Mouse (Mus musculus) right cerebral cortex, adult 18-20 months (tissue): Measurements from ENCODE around the gene Pgk1.
"Not testable (repeated sequence)": the region's sequence is repeated elsewhere in the genome, so short reads cannot be mapped to it uniquely, and the experiment has no call there.

Experiments
- DNase-seq: peaks from one replicate; pipeline ENCODE4 v3.0.0; 2022; ENCODE audit warnings: mixed read lengths

The Pgk1 gene

DNA sequence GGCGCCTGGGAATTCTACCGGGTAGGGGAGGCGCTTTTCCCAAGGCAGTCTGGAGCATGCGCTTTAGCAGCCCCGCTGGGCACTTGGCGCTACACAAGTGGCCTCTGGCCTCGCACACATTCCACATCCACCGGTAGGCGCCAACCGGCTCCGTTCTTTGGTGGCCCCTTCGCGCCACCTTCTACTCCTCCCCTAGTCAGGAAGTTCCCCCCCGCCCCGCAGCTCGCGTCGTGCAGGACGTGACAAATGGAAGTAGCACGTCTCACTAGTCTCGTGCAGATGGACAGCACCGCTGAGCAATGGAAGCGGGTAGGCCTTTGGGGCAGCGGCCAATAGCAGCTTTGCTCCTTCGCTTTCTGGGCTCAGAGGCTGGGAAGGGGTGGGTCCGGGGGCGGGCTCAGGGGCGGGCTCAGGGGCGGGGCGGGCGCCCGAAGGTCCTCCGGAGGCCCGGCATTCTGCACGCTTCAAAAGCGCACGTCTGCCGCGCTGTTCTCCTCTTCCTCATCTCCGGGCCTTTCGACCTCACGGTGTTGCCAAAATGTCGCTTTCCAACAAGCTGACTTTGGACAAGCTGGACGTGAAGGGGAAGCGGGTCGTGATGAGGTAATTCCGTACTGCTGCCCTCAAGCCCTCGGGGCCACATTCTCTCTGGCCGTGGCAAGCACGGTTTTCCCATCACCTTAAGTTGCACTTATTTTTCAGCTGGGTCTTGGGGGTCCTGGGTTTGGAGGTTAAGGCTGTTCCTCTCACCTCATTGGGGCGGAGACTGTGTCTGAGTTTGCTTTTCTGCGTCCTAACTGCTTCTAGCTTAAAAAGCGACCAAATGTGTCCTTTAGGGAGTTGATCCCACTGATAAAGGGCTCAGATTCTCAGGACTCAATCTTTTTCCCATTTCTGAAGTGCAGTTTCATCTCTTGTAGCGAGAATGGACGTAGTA is at the start of gene Pgk1:
Gene Pgk1 (plus strand): TSS at position 388 of the 937 bp plus-strand sequence.
- DNase-seq: peak; percentile 95

DNA sequence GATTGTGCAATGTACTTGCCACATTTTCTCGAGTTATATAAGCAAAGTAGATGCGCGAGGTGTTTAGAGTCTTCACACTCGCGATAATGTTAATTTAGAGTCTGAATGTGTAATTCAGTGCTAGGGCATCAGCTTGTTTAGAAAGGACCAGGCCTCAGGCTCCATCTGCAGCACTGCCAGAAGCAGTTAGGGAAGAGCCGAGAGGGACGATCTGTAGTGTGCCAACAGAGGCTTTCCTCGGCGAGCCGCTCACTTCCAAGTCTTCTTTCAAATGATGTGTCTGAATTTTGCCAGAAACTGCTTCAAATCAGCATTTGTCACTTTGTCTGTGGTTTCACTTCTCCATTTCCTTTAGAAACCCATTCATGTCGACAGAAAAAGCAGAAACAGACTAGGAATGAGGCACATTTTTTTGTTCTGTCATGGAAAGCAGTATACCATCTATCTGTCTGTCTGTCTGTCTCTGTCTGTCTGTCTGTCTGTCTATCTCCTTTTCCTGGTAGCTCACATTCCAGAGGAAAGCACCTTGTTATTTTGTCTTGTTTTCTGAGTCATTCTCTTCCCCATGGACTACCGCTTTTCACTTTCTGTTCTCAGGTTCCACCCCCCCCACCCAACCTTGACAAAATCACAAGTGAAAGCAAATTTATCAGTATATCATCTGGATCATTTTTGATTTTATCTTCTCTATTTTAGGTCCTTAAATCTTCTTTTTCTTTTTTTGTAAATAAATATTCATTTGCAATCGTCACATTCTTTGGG is 47.4 kb upstream of the Pgk1 start:
- DNase-seq: peak; percentile 8

DNA sequence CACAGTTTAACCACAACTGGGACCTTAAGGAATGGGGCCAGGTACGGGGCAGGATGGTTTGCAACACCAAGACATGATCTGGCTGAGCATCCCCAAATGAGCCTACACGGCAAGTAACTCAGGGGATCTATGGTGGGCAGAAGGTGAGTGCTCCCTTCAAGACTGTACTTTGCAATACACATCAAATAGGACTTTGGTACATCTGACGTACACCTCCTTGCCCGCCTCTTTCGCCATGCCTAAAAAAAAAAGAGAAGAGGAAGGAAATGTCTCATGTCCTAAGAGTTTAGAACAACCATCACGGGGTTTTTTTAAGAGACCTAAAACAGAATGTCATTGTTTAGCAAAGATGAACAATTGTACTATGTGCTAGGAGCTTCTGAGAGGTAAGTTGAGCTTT is 44.0 kb upstream of the Pgk1 start, which contains the start of gene Tlr13:
Gene Tlr13 (plus strand): TSS at position 269 of the 400 bp plus-strand sequence.
- no peak for DNase-seq

DNA sequence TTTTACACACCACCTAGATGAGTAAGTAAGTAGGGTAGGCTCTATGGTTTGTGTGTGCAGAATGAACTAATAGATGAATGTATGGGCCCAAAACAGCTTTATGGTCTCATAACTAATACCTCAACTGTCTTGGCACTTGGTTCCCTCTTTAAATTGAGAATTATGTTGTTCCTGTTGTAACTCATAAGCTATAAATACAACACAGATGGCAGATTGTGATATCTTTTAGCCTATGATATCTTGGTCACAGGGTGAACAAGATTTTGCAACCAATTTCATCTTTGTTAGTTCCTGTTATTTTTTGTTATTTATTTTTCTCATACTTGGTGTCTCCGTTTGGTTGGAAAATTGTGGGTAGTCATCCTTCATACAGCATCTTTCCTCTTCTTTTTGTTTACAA is 38.7 kb upstream of the Pgk1 start:
- no peak for DNase-seq

DNA sequence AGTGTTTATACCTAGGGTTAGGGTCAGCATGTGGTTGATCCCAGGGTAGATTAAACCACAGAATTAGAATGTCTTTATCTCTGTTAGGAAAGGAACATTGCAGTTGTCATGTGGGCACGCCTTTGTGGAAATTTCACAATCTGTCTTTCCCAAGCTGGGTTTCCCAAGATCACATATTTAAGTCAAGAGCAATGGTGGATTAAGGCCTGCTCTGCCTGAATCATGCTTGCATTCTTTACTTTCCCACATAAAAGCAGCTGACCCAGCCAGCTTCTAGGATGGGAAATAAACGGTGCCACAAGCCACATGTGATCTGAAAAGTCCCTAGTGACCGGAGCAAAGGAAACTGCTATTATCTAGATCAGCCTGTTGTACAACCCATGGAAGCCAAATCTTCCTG is 37.4 kb upstream of the Pgk1 start:
- DNase-seq: no peak

DNA sequence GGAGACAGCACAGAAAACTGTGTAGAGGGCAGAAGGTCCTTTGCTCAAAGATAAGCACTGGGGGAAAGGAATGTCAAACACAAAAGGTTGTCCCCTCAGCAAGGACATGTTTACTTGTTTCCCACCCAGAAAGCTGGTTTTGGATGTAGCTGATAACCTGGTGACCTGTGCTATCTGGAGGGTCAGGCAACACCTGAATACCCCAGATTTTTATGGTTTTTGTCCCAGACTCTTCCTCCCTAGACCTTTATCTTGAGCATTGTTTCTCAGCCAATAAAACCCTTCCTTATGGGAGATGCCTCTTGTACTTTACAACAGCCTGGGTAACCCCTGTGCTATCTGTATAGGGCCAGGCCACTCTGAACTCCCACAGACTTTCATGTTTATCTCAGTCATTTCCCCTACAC is 32.7 kb upstream of the Pgk1 start:
- DNase-seq: no peak

DNA sequence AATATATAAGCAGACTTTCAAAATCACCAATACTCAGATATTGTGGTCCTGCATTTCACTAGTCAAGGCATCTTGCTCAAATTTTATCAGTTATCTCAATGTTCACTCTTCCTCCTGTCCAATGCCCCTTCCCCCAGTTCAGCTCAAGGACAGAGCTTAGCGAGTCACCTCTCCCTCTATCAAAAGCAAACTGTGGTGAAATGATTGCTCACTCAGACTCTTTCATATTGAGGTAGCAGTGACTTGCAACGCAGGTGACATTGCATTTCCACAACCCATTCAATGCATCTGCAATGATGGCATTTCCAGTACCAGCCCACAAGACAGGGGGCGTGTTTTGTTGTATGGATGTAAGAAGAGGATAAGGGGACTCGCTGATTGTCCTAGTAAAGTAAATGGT is 31.0 kb upstream of the Pgk1 start:
- no peak for DNase-seq

DNA sequence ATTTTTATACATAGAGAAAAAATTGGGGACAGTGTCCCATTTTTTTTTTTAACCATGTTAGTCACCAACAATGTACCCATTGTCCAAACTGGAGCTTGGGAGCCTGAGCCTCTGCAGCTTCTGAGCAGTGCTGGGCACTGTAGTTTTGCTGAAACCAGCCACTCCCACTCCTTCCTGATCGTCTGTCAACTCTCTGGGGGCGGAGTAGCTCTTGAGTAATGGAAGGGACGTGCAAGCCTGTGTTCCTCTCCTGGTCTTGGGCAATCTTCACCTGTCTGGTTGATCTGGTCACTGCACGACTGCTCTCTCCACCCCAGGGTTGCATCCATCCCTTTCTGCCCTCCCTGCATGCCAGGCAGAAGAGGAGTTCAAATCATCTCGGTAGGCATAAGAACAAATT is 22.9 kb upstream of the Pgk1 start:
- peak; percentile 9 for DNase-seq

DNA sequence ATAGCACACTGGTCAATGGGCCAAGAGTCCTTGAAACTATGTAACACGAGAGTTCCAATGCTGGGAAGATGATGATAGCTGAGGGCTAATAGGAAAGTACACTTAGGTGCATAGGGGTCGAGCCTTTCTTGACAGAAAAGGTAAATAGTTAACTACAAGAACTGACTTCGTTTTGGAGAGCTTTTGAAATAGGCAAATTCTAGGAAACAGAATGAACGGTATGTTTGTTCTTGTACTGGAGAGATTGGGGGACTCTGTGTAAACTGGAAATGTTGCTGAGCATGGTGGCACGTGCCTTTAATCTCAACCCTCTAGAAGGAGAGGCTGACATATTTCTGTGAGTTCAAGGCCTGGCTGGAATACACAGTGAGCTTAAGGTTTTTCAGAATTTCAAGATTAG is 22.3 kb upstream of the Pgk1 start:
- no peak for DNase-seq

DNA sequence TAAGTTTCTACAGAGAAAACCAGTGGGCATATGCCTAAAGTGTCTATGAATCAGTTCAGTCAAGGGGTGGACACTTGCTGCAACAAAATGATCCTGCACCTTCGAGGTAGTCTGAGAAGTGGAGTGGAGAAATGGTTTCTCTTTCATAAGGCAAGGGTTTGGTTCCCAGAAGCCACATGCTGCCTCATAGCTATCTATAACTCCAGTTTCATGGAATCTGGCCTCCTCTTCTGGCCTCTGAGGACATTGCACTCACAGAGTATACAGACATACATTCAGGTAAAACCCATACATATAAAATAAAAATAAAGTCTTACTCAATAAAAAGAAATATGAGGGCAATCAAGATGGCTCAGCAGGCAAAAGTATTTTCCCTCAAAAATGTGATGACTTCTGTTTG is 21.8 kb upstream of the Pgk1 start:
- DNase-seq: no peak

DNA sequence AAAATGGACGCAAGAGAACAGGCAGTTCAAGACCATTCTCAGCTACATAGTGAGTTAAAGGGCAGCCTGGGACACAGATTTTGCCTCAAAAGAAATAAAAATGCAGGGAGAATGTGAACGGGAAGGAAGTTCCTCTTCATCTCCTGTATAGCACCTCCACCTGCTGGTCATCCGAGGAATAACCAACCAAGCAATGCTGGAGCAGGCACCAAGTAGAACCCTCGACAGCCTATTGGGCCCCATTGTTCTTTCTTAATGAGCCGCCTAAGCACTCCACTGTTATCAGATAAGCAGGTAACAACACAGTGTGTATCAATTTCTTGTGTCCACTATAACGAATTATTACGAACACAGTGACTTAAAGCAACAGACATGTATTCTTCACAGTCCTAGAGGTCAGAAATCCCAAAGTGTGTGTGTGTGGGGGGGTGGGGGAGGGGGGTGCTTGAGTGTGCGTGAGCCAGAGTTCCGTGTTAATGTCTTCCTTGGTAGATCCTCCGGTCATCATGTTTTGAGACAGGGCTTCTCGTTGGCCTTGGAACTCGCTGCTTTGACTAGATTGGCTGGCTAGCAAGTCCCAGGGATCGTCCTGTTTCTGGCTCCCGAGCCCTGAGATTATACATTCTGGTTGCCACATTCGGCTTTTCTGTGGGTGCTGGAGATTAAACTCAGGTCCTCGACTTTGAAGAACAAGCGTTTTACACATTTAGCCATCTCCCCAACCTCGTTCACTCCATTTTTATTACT is 15.6 kb upstream of the Pgk1 start:
- peak; percentile 67 for DNase-seq

DNA sequence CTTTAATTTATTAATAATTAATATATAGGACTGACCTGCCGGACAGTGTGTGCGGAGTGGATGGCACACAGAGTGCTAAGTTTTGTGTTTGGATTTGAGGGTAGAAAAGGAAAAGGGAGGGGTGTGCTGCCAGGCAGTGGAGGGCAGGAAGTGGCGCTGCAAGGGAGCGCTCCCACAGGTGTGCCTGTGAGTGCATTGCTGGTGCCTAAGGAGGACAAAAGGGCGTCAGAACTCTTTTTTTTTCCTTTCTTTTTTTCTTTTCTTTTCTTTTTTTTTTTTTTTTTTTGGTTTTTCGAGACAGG is 15.1 kb upstream of the Pgk1 start:
- DNase-seq: no peak

DNA sequence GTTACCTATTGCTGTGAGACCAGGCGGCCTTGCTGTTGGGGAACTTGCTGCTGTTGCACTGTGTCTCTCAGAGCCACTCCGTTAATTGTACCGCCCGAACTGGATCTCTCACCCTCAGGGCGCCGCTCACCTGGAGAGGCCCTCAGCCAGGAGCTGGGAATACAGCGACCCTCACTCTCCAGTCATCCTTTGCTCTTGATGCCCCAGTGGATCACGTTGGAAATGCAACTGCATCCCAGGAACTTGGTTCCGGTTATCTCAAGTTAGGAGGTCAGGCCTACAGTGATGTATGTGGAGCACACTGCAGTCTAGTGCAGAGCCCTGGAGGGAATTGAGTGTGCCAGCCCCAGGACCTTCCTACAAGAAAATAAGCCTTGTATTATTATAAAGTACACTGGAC is 10.6 kb upstream of the Pgk1 start:
- no peak for DNase-seq

DNA sequence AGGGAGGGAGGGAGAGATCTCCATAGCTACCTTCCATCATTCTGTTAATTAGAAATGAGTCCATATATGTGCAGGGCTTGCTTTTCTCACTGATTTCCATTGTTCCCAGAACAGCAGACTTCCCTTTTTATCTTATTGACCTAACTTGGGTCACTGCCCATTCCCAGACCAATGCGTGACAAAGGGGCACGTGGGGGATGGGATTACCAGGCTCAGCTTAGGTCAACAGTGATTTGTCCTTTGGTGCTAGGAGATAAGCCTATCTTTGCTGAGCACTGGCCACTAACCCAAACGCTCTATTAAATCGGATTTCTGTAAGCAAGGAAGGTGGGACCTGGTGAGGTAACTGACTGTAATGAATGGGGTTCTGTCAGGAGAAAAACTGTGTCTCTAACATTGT is 2.6 kb upstream of the Pgk1 start:
- no peak for DNase-seq

DNA sequence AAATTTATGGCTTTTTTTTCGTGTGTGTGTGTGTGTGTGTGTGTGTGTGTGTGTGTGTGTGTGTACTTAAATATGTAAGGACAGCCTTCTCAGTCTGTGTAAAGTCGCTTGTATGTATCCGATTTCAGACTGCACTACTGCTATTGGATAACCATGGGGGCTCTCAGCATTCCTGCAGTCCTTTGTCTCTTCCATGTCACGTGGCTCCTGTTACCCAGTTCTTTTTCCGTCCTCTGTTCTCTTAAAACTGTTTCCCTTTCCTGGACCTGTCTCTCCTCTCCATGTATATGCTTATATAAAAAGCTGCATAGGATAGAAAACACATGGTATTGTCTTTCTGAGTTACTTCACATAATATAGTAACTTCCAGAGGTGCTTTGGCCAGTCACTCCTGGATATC is 1.2 kb upstream of the Pgk1 start:
- DNase-seq: no peak

DNA sequence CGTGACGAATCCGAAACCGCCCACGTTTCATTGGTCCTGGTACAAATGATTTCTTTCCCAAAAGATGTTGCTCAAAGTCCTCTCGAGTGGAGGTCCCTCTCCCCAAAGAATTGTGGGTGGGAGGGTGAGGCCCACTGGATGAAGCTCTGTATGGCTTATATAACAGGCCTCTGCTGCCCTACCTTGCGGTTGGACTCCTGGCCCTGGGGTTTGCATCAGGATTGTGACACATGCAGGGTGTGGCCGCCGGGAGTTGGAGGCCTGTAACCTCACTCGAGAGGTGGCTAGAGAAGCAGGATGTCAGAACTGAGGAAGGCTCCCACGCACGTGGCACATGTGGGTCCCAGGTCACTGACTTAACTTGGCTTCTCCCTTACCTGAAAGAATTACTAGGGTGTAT is 837 bp downstream of the Pgk1 start:
- peak; percentile 9 for DNase-seq

DNA sequence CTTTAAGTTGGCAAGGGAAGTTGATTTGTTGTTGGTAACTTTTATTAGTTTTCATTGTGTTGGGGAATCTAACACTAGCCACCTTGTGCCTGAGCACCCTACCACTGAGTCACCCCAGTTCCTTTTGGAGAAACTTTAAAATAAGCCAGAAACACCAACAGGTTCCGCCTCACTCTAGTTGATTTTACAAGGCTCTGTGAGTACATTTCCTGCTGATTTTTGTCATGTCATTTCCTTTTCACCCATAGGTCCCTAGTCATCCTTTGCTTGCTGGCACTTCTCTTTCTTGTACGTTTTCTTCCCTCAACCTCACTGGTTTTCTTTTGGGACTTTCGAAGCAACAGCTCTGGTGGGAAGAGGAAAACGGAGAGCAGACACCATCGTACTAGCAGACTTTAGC is 2.5 kb downstream of the Pgk1 start:
- DNase-seq: no peak

DNA sequence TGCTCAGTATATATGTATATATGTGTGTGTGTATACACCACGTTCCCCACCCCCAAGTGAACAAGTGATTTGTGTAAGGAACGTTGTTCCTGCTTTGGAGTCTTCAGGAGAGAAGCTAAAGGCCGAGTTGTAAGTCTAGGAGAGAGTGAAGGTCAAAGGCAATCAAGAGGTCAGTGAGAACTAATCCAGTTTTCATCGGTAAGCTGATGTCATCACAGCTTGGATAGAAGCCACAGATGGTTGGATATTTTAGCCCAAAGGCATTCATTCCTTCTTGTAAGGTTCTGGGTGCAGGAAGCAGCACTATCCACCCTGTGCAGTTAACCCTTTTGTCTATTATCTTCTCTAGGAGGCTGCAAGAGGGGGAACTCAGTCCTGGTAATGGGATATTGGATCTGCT is 3.2 kb downstream of the Pgk1 start:
- no peak for DNase-seq

DNA sequence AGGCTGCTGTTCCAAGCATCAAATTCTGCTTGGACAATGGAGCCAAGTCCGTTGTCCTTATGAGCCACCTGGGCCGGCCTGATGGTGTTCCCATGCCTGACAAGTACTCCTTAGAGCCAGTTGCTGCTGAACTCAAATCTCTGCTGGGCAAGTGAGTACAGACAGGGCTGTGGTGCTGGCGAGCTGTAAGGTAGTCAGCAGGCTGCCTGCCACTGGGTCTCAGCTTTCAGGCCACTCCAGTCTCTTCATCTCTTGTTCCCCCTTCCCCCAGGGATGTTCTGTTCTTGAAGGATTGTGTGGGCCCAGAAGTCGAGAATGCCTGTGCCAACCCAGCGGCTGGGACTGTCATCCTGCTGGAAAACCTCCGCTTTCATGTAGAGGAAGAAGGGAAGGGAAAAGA is 7.5 kb downstream of the Pgk1 start:
- DNase-seq: not testable (repeated sequence)

DNA sequence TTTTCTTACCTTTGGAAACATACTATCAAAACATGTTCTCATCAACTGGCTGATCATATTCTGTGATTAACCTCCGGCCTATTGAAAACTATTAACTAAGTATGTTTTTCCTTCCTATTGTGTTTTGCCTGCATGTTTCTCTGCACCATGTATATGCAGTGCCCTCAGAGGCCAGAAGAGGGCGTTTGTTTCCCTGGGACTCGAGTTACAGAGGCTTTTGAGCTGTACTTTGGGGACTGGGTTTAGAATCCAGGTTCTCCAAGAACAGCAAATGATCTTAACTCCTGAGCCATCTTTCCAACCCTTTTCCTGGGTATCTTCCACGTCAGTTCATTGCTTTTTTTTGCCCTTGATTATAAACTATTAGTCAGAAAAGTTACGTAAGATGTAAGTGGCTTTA is 10.4 kb downstream of the Pgk1 start:
- no peak for DNase-seq

DNA sequence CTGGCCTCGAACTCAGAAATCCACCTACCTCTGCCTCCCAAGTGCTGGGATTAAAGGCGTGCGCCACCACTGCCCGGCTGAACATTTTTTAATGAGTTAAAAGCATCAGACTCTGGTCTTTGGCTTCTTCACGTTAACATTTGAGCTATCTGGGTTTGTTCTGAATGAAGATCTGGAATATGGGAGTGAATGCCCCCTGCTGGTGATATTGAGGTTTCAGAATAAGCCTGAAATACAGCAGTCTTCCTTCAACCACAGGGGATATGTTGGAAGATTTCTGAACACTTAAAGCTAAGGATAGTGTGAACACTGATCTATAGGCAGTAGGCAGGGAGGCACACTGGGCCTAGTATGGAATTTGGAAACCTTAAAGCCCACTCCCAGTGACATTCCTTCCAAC is 12.0 kb downstream of the Pgk1 start:
- no peak for DNase-seq

DNA sequence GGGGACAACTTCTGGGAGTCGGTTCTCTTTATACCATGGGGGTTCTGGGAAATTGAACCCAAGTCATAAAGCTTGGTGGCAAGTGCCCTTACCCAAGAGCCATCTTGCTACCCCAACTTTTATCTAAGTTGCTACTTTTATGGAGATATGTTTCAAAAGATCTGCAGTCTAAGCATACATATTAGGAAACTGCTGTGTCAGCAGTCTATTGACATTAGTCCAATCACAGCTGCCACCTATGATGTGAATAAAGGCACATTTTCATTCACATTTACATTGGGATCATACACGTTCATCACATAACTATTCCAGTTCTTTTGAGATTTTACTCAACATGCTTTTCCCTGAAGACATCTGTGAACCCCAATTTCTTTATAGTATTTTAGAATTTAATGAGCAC is 22.2 kb downstream of the Pgk1 start:
- no peak for DNase-seq

DNA sequence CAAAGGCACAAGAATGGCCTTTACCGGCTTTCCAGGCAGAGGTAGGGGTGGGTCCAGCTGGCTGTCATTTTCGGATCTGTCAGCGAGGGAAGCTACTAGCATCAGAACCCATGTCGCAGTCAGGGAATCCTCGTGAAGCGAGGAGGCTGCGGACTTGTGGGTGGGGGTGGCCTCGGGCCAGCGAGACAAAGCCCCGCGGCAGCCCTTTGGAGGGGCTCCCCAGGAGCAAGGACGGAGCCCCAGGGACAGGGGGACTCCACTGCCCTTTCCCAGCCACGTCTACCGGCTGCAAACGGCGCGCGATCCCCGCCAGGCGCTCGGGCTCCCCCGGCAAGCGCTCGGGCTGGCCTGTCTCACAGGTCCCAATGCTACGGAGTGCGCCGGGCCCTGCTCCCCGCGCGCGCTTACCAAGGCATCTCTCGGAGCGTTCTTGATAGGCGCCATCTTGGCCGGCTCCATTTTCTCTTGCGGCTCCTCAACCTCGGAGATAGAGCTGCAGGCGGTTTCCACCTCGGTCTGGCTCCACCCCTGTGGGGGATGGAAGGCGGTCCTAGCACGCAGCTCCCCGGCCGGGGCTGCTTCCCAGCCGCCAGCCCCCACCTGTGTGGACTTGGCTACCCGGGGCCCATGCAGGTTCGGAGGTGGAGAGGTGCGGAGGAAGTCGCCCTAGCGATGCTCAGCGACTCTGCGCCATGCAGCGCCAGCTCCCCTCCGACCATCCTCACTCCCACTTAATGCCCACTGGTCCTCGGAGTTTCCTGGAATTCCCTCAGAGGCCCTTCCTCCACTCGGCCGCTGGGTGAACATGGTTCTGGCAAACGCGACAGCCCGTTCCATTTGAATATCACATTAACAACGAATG is 32.5 kb downstream of the Pgk1 start:
- peak; percentile 83 for DNase-seq
